Mouse (Mus musculus) liver, adult 2 months (tissue): Measurements from ENCODE around the gene Slamf6.

Source experiments
- CTCF ChIP-seq: fragments of 200-500 bp; IDR thresholded peaks from 2 replicates; pipeline ENCODE4 v1.5.1; 2011; ENCODE audit warnings: low read depth, low read length, control low read depth
- POLR2A ChIP-seq: fragments of 200-500 bp; IDR thresholded peaks from 2 replicates; pipeline ENCODE4 v1.6.1; 2011; ENCODE audit warnings: low read length, control low read depth; ENCODE audit not compliant: insufficient read depth; ENCODE audit errors: extremely low read depth

DNA sequence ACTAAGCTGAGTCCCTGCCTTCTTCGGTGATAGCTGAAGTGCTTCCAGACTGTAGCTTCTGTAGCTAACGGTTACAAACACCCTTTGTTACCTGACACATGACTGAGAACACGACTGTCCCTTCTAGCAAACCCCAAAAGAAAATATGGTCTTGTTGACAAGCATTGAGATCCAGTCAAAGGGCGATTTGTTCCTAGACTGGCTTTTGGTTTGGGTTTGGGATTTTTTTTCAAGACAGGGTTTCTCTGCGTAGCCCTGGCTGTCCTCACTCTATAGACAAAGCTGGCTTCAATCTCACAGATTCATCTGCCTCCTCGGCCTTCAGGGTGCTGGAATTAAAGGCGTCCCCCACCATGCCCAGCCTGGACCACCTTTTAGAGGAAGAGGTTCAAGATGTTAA, 79.4 kb downstream of the Slamf6 start:
- TF ChIP-seq CTCF, result no peak
- no peak for TF ChIP-seq POLR2A
